Mouse (Mus musculus): Measurements from ENCODE around the gene Mindy4b-ps.

Gene Mindy4b-ps

DNA sequence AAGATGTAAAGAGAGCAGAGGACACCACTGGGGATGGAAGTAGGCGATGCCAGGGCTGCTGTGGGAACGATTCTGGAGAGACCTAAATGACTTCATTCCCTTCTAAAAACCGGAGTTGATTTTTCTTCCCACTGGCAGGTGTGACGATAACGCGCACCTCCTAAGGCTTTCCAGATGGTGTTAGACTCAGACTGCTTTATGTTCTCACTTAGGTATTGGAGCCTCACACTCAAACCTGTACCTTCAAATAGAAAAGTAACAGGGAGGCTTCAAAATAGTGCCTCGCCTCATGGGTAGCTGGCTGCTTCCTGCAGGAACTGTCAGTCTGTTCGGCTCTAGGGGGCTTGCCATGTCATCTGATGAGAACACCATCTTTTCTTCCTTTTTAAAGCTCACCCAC is 23.9 kb downstream of the Mindy4b-ps start:
- in situ Hi-C loops (cut with MboI; ENCODE audit: low pct_unique_long_range_greater_than_20kb in 1 of 2, low sequenced_read_pairs in 2 of 2, unreplicated experiment in 1 of 2): loop anchor here in 1 of 2 experiments (25.0 kb wide), 1 partner anchor 286 kb away; no protein-coding TSS in a partner anchor

DNA sequence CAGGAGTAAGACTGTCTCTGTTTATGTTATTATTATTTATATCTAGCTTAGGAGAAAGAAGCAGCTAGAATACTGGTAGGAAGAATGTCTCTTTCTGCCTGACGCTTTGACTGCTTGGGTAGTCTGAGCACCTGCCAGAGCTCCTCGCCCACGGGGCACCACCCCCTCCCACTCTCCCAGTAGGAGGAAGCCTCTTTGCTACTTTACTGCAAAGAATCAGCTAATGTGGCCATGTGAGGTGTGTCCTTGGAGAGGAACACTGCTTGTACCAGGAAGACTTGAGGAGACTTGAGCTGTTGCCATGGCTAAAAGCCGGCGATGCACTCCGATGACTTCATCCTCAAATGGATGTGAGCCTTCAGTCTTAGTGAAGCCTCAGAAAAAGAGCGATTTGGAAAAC is 32.6 kb downstream of the Mindy4b-ps start:
- in situ Hi-C loops (cut with MboI; ENCODE audit: low pct_unique_long_range_greater_than_20kb in 1 of 2, low sequenced_read_pairs in 2 of 2, unreplicated experiment in 1 of 2): loop anchor here in 1 of 2 experiments (10.0 to 25.0 kb wide), 2 partner anchors 135 to 277 kb away; no protein-coding TSS in a partner anchor

DNA sequence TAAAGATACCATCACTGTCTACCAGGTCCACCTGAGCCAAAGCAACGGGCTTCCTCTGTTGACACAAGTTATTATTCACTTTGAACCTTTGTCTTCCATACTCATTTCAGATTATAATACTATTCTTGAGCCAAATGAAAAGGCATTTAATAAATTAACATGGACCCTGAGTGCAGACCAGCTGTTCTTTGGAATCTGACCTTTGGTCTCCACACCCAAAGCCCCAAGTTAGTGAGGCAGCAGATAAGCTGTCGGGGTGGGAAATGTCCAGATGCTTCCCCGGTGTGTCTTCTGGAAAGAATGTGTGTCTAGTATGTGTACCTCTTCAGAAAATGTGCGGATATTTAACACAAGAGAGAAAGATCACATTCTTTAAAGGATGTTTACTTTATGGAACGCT is 33.1 kb downstream of the Mindy4b-ps start:
- in situ Hi-C loops (cut with MboI; ENCODE audit: low pct_unique_long_range_greater_than_20kb in 1 of 2, low sequenced_read_pairs in 2 of 2, unreplicated experiment in 1 of 2): loop anchor here in 1 of 2 experiments (10.0 to 25.0 kb wide), 2 partner anchors 134 to 277 kb away; no protein-coding TSS in a partner anchor

DNA sequence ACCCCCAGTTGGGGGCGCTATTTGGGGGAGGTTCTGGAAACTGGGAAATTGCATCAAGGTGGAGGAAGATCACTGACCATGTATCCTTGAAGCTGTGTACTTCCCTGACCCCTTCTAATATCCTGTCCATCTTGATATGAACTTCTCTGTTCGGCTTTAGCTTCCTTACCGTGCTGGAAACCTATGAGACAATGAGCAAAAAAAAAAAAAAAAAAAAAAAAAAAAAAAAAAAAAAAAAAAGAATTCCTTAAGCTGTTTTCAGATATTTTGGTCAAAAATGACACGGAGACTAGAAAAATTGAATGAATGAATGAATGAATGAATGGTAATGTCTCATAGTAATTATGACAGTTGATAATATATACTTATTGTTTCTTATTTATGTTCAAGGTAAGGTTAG is 35.6 kb downstream of the Mindy4b-ps start:
- in situ Hi-C loops (cut with MboI; ENCODE audit: low pct_unique_long_range_greater_than_20kb in 1 of 2, low sequenced_read_pairs in 2 of 2, unreplicated experiment in 1 of 2): loop anchor here in 1 of 2 experiments (10.0 to 25.0 kb wide), 2 partner anchors 132 to 274 kb away; no protein-coding TSS in a partner anchor

DNA sequence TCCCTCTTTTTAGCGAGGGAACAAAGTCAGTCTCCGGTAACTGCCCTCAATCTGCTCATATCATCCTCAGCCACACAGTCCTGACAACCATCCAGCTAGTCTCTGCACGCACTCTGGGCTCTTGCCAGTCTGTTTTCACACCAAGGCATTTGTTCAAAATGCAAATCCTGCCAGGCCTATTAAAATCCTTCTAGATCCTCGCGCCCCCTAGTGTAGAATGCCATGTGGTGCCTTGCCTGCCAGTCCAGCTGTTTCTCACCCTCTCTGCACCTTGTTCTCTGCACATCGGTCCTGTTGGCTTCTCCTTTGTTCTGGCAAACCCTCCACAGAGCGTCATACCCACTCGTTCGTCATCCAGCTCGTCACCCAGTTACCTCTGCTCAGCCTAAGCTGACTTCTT is 36.2 kb downstream of the Mindy4b-ps start:
- in situ Hi-C loops (cut with MboI; ENCODE audit: low pct_unique_long_range_greater_than_20kb in 1 of 2, low sequenced_read_pairs in 2 of 2, unreplicated experiment in 1 of 2): loop anchor here in 1 of 2 experiments (10.0 to 25.0 kb wide), 2 partner anchors 131 to 274 kb away; no protein-coding TSS in a partner anchor

DNA sequence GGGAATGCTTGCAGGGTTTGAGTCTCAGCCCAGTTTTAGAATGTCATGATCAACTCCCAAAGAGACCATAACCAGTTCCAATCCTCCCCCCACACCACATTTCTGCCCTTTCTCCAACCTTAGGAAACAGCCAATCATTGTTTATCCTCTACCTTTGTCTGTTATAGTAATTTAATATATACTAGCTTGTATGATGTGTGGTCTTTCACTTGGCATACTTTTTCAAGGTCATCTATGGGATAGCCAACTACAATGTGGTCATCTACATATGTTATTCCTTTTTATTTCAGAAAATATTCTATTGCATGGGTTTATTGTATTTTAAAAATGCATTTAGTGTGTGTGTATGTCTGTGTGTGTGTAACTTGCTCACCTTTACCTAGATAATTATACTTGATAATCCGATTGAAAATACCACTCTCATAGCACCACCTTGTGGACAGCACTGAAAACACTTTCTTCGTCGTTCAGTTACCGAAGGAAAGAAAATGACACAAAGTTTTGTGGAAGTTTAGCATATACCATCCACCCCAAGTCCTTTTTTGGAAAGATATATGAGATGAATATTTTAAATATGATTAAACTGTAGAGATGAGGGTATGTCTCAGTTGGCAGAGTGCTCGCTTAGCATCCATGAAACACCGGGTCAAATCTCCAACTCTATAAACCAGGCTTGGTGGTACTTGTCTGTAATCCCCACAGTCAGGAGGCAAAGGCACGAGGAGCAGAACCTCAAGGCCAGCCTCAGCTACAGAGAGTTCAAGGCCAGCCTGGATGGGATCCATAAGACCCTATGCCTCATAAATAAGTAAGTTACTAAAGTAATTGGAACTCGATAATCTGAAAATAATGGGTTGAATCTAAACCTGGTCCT is 37.7 kb downstream of the Mindy4b-ps start:
- in situ Hi-C loops (cut with MboI; ENCODE audit: low pct_unique_long_range_greater_than_20kb in 1 of 2, low sequenced_read_pairs in 2 of 2, unreplicated experiment in 1 of 2): loop anchor here in 1 of 2 experiments (10.0 to 25.0 kb wide), 2 partner anchors 130 to 272 kb away; no protein-coding TSS in a partner anchor

DNA sequence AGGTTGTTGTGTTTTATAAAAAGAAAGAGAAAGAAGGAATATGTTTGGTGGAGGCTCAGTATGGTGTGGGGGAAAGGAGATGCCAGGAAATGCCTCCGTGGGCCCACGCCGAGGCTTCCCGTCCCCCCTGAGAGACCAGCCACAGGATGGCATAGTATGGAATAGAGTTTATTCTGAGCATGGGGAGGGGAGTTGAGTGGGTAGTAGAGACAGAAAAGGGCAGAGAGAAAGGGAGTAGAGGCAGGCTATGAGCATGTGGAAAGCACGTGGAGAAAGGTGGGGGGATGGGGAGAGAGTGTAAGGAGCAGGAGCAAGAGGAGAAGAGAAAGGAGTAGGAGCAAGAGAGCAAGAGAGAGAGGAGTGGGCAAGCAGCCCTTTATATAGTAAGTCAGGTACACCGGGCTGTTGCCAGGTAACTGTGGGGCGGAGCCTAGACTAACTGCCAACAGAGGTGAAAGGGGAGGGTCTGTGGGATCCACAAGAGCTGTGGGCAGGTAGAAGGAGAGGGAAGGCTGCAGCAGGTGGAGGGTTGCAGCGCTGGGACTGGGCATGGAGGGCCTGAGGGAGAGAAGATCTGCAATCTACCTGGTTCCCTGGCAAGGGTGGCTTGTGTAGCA is 38.4 kb downstream of the Mindy4b-ps start:
- in situ Hi-C loops (cut with MboI; ENCODE audit: low pct_unique_long_range_greater_than_20kb in 1 of 2, low sequenced_read_pairs in 2 of 2, unreplicated experiment in 1 of 2): loop anchor here in 1 of 2 experiments (10.0 to 25.0 kb wide), 2 partner anchors 129 to 271 kb away; no protein-coding TSS in a partner anchor

DNA sequence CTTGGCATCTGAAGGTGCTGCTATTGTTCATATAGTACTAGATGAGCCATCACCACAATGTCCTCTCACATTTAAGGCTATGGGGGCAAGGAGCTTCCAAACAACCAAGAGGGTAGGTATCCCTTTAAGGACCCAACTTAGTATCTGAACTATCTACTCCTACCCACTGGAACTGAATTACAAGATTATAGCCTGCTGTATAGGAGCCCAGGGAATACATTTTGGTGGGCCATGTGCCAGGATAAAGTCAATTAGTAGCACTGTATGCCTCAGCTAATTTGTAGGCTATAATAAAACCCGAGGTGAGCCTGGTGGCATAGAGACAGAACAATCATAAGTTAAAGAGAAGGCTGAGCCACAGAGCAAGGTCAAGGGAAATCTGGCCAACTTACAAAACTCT is 65.7 kb downstream of the Mindy4b-ps start:
- in situ Hi-C loops (cut with MboI; ENCODE audit: low pct_unique_long_range_greater_than_20kb in 1 of 2, low sequenced_read_pairs in 2 of 2, unreplicated experiment in 1 of 2): no loop called here

DNA sequence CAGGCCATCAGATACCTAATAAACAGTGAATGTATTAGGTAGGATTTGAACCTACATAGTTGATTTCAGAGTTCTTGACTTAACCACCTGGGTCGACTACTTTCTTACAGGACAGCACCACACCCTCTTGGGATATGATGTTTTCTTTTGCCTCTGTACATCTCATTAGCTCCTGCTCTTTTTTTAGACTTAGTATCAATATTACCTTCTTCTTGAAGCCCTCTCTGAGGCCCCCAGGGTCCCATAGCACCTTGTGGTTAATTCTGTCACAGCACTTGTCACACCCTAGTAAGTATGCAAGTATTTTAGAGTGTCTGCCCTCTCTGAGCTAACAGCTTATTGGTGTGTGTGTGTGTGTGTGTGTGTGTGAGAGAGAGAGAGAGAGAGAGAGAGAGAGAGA is 66.3 kb downstream of the Mindy4b-ps start:
- in situ Hi-C loops (cut with MboI; ENCODE audit: low pct_unique_long_range_greater_than_20kb in 1 of 2, low sequenced_read_pairs in 2 of 2, unreplicated experiment in 1 of 2): no loop called here

DNA sequence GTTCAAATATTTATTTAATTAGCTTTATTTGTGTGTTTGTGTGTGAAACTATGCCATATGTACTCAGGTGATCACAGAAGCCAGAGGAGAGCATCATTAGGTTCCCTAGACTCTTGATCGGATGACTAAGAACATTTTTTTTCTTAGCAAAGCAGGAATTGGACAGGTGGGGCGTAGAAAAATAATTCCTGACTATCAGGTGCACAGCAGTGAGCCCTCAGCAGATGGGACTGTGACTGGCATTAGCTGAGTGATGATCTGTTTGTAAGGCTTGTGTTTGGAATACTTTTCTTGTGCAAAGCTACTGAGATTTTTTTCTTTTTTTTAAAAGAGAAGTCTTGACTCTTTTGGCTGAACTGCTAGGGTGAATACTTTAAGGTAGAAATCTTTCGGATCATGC is 67.8 kb downstream of the Mindy4b-ps start:
- in situ Hi-C loops (cut with MboI; ENCODE audit: low pct_unique_long_range_greater_than_20kb in 1 of 2, low sequenced_read_pairs in 2 of 2, unreplicated experiment in 1 of 2): no loop called here

DNA sequence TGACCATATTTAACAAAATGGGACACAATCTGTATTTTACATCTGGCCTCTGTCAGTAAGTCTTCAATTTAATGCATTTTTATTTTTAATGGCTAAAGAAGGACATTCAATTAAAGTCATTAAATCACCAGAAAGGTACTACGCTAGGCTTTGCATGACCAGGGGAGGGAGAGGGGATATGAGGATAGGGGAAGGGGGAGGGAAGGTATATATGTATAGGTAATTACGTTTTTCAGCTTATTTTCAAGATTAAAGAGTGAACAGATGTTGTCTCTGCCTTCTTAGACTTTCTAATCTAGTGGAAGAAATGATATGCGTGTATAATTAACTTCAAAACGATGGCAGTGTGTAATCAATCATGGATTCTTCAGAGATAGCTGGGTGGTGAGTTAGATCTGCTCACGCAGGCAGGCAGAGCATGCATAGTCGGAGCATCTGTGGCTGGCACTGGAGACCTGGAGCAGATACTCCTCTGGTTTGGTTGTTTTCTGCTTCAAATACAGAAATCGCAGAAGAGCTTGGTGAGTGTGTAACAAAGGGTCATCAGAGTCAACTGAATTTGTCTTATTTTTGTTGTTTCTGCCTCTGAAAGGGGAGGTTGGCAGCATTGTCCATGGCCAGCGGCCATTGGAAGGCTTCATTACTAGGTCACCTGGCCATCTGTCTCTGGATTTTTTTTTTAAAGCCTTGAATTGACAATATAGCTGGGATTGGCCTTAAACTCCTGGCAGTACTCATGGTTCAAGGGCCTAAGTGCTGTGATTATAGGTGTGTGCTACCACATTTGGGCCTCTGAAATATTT is 70.1 kb downstream of the Mindy4b-ps start:
- in situ Hi-C loops (cut with MboI; ENCODE audit: low pct_unique_long_range_greater_than_20kb in 1 of 2, low sequenced_read_pairs in 2 of 2, unreplicated experiment in 1 of 2): no loop called here

DNA sequence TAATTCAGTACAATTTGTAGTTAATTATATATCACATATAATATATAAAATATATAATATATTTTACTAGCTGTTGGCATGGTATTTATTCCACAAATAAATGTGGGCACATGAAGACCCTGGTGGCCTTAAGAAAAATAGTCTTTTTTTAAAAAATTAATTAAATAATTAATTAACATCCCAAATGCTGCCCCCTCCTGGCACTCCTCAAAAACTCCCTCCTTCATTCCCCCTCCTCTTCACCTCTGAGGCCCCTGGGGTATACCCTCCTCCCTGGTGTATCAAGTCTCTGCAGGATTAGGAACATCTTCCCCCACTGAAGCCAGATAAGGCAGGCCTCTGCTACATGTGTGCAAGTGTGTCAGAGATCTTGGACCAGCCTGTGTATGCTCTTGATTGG is 73.4 kb downstream of the Mindy4b-ps start:
- in situ Hi-C loops (cut with MboI; ENCODE audit: low pct_unique_long_range_greater_than_20kb in 1 of 2, low sequenced_read_pairs in 2 of 2, unreplicated experiment in 1 of 2): no loop called here

DNA sequence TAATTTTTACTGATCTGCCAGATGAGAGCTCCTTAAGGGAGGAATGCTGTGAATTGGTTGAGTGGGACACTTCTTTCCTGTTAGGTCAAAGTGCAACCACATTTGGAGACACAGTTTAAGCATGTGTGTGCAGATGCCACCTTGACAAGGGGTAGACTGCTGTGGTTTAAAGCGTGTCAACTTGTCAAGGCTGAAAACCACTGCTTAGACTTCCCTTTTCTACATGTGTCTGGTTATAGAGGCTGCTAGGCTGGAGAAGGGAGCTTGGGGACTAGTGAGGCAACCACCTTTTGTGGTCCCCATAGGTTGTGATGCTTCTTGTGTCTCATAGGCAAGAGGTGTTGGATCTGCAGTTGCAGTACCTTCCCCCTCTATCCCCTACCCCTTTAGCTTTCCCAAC is 74.2 kb downstream of the Mindy4b-ps start:
- in situ Hi-C loops (cut with MboI; ENCODE audit: low pct_unique_long_range_greater_than_20kb in 1 of 2, low sequenced_read_pairs in 2 of 2, unreplicated experiment in 1 of 2): no loop called here

DNA sequence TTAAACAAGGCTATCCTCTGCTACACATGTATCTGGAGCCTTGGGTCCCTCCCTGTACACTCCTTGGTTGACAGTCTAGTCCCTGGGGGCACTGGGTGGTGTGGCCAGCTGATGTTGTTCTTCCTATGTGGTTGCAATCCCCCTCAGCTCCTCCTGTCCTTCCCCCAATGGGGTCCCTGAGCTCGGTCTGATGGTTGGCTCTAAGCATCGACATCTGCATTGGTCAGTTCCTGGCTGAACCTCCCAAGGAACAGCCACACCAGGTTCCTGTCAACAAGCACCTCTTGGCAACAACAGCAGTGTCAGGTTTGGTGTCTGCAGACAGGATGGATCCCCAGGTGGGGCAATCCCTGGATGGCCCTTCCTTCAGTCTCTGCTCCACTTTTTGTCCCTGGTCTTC is 82.6 kb downstream of the Mindy4b-ps start:
- in situ Hi-C loops (cut with MboI; ENCODE audit: low pct_unique_long_range_greater_than_20kb in 1 of 2, low sequenced_read_pairs in 2 of 2, unreplicated experiment in 1 of 2): no loop called here
